Mouse (Mus musculus) layer of hippocampus, postnatal 10 days (tissue): ENCODE data around the gene Ogfod1. TPM values are rescaled to one million over a fixed set of nuclear protein-coding genes. Genes with fewer than 3 reads are reported as not detected.

Experiments used
- DNase-seq, 2 experiments: peaks; one replicate each; pipeline ENCODE4 v3.0.0; 2021; ENCODE audit warnings: low spot score in 2 of 2
- total RNA-seq, 2 experiments: library from RNA; stranded (reverse); gene quantifications; 2 replicates each; pipeline ENCODE4 v1.2.3; 2021

Ogfod1 gene
- total RNA-seq, 2 experiments from 2014 or later, result 40.2 to 41.9 TPM

DNA sequence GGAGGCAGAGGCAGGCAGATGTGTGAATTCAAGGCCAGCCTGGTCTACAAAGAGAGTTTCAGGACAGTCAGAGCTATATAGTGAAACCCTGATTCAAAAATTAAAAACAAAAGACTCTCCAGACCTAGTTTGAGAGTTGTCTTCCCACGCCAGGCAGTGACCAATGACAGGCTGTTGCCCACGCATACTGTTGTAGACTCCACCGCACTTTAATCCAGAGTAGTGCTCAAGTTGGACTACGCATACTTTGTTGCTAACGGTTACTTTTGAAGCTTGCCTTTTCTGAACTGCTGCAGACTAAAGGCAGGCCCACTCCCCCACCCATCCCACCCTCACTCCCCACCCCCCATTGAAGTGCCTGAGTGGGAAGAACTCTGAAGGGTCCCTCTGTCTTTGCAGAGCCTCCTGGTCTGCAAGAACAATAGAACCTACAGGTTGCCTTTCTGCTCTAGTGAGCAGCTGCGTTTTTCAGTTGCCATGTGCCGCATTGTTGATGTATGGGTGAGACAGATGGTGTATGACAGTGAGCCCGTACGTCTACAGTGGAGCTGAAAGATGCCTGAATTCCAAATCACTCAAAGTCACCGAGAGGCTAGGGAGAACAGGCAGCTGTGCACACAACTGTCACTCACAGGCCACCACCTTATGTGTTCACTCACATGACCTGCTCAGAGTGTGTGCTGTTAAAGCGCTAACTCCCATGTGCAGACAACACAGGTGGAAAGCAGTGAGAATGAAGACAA, 29.3 kb downstream of the Ogfod1 start:
- DNase-seq, result peak in 1 of 2 experiments; percentile 40

DNA sequence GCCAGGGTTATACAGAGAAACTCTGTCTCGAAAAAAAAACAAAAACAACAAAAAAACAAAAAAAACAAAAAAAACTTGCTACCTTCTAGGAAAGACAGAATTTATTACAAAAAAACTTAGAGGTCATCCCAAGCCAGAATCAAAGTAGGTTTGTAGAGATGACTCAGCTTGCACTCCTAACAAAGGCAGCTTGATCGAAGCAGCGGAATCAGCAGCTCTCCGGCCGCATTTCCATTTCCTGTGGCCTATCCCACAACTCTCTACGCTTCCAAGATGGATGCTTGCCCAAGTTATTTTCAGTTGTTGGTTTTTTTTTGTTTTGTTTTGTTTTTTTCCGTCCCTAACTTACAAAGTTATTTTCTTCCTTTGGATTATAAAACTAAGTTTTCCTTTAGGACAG, 31.8 kb downstream of the Ogfod1 start:
- DNase-seq, result no peak

DNA sequence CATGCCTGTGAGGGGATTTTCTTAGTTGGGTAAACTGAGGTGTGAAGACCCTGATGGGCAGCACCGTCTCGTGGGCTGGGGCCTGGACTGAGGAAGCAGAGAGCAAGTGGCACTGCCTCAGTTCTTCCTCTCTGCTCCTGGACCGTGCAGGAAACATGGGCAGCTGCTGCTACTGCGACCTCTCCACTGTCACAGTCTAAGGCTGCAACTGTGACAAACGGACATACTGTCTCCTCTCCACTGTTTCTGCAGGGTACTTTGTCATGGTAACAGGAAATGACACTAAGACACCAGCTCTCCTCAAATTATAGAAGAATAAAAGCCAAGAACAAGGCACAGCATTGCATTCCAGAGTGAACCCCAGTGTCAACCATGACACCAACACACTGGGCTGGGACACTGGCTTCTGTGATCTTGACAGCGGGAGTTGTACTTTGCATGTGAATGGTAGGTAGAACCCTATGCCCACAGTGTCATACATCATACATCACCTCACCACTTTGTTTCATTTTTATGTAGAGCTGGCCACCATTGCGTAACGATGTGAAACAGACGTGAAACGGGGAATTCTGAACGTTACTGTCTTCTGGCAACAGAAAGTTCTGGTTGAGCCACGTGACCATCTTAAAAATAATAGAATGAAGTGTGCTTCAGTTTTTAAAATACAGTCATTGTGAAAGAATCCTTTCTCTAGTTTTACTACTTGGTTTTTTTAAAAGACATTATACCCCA, 39.6 kb downstream of the Ogfod1 start:
- no peak for DNase-seq

DNA sequence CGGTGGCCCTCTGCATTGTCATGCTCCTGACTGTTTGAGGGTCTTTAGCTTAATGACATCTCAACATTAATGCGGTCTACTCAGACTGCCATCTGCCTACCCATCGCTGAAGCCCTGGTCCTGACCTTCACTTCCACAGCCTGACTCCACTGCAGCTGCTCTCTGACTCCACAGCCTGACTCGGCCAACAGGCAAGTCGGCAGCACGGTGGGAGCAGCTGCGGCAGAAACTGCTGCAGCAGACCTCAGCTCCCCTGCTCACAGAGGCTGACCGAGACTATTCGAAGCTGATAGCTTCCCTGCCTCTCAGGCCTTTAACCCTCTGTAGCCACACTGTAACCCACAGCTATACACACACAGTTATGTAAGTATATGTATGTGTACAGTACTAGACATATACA, 51.0 kb downstream of the Ogfod1 start:
- DNase-seq, result no peak

DNA sequence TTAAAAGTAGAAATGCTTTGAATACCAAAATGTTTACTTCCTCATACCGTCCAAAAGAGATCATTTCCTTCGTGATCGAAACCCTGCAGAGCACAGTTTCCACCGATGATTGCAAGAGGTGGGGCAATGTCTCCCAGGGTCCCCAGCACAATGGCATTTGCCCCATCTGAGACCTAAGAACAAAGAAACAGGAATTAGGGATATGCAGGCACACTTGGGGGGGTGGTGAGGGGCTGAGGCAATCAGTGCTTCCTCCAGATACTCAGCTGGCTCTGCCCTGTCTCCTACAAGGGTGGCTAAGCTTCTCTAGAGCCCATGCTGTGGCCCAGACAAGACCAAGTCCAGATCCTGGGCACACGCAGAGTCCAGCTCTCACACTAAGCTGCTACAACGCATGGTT, 52.7 kb downstream of the Ogfod1 start:
- DNase-seq, result no peak

DNA sequence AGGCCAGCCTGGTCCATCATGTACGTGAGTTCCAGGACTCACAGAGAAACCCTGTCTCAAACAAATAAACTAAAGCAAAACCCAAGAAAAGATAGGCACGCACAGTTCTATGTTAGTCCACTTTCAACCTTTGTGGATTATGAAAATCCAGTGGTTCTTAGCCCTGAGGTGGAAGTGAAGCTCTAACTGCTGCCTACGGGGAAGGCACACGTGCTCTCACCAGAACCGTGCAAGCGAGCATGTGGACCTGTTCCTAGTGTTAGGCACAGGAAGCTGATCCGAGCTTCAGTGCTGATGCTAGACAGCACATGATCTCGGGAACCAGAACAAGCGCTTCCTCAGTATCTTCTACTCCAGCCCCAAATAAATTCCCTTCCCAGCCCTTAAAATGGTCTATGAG, 55.9 kb downstream of the Ogfod1 start:
- DNase-seq, result no peak

DNA sequence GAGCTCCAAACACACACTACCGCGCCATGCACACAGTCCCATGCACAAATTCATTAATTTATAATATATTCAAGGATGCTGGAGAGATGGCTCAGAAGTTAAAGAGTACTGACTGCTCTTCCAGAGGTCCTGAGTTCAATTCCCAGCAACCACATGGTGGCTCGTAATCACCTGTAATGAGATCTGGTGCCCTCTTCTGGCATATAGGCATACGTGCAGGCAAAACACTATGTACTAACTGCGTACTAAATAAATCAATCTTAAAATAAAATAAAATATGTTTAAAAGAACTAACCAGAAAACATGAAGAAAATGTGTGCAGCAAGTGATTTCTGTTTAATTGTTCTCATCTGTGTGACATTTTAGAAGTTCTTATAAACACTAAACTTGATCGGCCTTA, 57.3 kb downstream of the Ogfod1 start:
- DNase-seq, result no peak

DNA sequence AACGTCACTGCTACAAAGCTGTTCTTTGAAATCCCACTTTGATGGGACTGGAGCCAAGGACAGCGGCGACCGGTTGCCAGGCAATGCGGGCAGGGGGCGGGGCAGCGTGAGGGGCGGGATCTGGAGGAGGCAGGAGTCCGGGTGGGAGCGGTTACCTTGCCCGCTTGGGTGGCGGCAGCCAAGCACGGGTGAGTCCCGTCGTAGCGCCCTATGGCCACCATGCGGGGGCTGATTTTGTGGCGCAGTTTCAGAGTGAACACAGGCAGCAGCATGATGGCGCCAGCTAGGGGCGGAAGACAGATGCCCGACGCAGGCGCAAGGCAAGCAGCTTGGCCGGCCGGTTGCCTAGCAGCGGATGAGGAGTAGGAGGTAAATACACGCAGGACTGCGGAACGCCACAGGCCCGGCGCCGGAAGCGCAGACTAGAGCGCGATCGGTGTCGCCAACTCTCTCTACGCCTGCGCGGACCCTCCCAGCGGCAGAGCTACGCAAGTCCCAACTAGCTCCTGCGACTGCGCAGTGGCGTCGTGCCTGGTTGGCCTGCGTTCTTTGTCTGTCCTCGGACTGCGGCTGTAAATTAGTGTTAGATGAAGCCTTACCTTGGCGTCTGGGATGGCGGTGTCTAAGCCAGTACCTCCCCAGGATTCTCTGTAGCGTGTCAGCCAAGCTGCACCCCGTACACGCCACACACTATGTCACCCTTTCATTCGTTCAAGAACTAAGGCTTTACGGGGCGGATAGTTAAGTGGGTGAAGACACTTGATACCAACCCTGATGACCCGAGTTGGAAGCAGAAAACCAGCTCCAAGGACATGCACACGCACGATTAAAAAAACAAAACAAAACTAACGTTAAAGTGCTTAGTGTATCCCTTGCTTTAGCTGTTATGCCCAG, 61.3 kb downstream of the Ogfod1 start, which contains the start of gene Bbs2:
Bbs2 (minus strand) TSS at position 848 of the 894 bp plus-strand sequence.
- peak; percentile 98 to 99 for DNase-seq

DNA sequence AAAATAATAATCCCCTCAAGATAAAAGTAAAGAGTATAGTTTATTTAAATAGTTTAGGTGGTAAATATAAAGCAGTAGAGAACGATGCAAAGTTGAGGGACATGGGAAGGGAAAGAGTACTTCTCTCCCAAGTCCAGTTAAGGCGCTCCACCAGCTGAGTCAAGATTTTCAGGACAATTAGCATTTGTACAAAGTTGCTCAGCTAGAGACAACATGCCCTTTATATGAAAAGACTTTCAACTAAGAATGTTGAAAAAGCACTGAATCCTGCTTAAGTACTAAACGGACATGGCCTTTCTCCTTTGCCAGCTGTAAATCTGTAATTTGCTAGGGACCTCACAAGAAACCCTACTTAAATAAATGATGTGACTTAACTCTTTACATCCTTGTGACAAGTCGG, 62.0 kb downstream of the Ogfod1 start:
- no peak for DNase-seq

DNA sequence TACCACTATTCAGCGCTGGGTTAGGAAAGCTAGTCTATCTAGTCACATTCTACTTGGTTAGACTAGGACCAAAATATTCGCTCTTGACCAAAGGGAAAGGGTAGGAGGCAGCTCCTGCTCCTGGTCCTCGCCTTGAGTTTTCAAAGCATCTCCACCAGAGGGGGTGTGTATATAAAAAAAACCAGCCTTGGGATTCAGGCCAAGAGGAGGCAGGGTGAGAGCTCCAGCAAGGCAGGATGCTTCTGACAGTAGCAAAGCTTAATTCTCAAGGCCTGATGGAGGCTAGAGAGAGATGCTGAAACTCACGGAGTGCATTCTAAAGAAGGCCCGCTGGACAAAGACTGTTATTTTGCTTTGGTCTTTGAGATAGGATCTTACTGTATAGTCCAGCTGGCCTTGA, 67.1 kb downstream of the Ogfod1 start:
- DNase-seq, result peak; percentile 28 to 57

DNA sequence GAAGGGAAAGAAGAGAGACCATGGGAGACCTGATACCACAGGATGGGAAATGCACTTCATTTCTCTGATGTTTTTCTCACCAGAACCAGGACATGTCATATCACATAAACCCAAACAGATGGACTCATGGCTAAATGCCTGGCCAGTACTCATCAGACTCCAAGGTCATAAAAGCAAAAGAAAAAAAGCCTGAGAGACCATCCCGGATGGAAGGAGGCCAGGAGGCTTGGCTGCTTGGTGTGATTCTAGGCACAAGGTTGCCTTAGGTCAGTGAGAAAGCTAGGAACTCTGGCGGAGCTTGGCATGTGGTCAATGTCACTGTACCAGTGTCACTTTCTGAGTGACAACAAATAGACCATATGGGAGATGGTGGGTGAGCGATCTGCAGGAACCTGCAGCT, 70.9 kb downstream of the Ogfod1 start:
- no peak for DNase-seq

DNA sequence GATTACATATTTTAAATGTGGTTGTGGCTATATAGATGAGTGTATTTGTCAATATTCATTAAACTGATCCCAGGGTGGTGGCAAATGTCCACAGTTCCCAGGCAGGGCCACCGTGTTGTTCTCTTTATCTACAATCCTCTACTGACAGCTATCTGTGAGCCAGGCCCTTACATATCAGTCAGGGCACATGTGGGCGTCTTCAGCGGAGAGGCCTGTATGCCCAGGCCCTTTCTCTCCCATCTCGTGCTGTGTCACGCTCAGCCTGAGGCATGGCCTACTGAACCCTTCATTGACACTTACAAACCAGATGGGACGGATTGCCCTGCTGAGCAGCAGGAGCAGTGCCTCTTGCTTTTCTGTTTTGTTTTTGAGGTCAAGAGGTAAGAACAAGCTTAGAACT, 72.4 kb downstream of the Ogfod1 start:
- no peak for DNase-seq

DNA sequence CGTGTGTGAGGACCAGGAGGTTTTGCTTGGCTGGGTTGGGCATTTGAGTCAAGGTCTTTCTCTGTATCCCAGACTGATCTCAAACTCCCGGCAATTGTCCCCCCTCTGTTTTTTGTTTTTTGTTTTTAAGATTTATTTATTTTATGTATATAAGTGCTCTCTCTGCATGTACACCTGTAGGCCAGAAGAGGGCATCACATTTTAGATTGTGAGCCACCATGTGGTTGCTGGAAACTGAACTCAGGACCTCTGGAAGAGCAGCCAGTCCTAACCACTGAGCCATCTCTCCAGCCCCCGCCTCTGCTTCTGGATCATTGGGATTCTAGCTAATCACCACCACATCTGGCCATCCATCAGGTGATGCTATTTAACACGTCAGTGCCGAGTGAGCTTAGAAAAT, 72.8 kb downstream of the Ogfod1 start:
- DNase-seq, result no peak

DNA sequence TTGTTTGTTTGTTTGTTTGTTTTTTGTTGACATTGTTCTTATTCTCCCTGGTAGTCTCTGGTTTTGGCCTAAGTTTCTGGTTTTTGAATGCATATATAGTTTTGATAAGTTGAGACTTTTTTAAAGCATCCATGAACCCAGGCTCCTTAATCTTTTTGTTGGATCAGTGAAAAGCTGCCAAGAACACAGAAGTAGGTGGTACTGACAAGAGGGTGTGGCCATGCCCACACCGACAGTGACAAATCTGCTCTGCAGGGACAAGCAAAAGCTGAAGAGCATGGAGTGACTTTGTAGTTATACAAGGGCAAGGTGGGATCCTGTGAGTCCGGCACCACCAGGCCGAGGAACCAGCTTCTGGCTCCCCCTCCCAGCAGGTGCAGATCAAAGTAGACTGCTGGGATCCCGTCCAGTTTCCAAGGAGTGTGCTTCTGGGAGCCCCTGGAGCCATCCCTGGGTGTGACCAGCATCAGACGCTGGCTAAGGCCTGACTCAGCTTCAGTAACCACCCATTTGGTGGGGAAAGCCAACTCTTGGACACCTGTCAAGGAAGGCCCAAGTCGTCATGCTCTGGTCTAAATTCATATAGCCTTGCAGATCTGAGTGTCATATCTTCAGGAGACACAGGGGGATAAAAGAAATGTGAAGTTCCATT, 73.7 kb downstream of the Ogfod1 start:
- no peak for DNase-seq

DNA sequence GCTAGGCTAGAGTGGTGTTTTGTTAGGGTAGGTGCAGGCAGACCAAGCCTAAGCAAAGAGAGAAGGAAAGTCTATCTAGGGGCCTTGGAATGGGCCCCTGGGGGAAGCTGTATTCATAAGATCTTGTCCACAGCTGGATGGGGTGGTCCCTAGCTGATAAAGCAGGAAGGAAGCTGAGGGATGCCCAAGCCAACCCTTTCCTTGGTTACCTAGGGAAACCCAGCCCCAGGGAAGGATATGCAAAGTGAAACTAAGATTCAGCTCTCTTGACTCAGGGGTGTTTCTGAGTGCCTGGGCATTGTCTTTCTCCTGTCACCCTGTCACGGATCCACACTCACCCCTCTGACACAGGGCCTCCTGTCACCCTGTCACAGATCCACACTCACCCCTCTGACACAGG, 76.4 kb downstream of the Ogfod1 start:
- no peak for DNase-seq

DNA sequence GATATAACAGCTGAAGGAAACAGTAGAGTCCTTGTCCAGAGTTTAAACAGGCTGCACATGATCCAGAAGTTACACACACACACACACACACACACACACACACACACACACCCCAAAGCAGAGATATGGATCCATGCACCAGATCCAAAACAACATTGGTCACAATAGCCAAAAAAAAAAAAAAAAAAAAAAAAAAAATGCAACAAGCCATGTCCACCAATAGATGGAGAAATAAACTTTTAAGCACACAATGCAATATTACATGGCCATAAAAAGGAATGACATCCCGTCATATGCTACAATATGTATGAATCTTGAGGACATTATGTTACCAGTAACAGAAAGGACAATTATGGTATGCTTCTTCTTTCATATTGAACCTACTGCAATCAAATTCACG, 77.0 kb downstream of the Ogfod1 start:
- DNase-seq, result no peak

Other genes with a start within 250 kb of the Ogfod1 start
- gene Gnao1, start 227.2 kb upstream of the Ogfod1 start, total RNA-seq, result 100 to 1,000 TPM; 901 to 916 TPM
- 100 to 1,000 TPM; 140 to 144 TPM for gene Amfr, start 24.4 kb upstream of the Ogfod1 start, total RNA-seq
- gene Nudt21, start 167 bp upstream of the Ogfod1 start, total RNA-seq, result 10 to 100 TPM; 66.6 to 70.0 TPM
- 10 to 100 TPM; 16.0 to 18.0 TPM for gene Bbs2, start 61.7 kb downstream of the Ogfod1 start, total RNA-seq
- gene Mt4, start 100.0 kb downstream of the Ogfod1 start, total RNA-seq, result not detected
- 100 to 1,000 TPM; 758 to 903 TPM for gene Mt3, start 115.4 kb downstream of the Ogfod1 start, total RNA-seq
- gene Mt2, start 135.5 kb downstream of the Ogfod1 start, total RNA-seq, result 100 to 1,000 TPM; 187 to 290 TPM
- 100 to 1,000 TPM; 223 to 273 TPM for gene Mt1, start 141.9 kb downstream of the Ogfod1 start, total RNA-seq
- gene Nup93, start 177.4 kb downstream of the Ogfod1 start, total RNA-seq, result 10 to 100 TPM; 53.0 to 53.9 TPM